Comparison of ENCODE assay signal across 17 mouse cellular contexts in the genomic region with DNA sequence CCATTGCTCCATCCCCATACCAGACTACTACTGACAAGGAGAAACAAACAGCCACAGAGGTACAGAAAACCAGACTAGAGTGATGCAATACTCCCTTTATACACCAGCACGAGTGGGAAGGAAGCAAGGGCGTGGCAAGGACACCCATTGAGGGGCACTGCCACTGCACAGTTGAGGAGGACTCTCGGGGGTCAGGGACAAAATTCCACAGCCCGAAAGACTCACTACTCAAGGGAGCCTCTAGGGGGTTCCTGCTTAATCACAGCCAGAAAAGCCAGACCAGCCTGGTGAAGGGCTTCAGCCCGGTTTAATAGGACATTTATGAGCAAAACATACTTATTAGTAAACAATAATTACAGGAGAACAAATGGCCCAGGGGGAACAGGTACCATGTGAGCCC.
DNase-seq lines count a peak whose midpoint lies in the region; ATAC-seq and TF ChIP-seq lines count a peak whose summit lies in the region.
"Had no signal": no experiment of that assay in that cellular context is flagged by ENCODE, and none has a peak within 500 bp of the region (broad histone marks: within the 10 kb centered on the region; RNA-seq: fewer than 3 reads in every experiment).

No protein-coding gene starts in this region.

- no peak overlapping the region for H3K9ac ChIP-seq in intestine, embryonic 16.5 days (ENCODE audit: low read depth, low read length)
- no peak overlapping the region for H3K9ac ChIP-seq in intestine, embryonic 15.5 days
- no peak overlapping the region for H3K9ac ChIP-seq in midbrain, postnatal 0 days (replicated peaks; ENCODE audit: low read length, poor library complexity, severe bottlenecking)
- no peak overlapping the region for H3K9ac ChIP-seq in midbrain, embryonic 16.5 days (ENCODE audit: low read depth, low read length)
- no peak overlapping the region for H3K9ac ChIP-seq in stomach, postnatal 0 days (ENCODE audit: low read length)
- no peak overlapping the region for H3K9ac ChIP-seq in hindbrain, embryonic 13.5 days
- H3K9ac ChIP-seq: hindbrain, embryonic 12.5 days; kidney, embryonic 15.5 days; neural tube, embryonic 15.5 days had no signal

- no peak overlapping the region for H3K4me3 ChIP-seq in intestine, embryonic 16.5 days (ENCODE audit: low read length)
- no peak overlapping the region for H3K4me3 ChIP-seq in intestine, embryonic 15.5 days (replicated peaks)
- H3K4me3 ChIP-seq in midbrain, postnatal 0 days (ENCODE audit: low read depth, low read length), result no peak overlapping the region
- no peak overlapping the region for H3K4me3 ChIP-seq in midbrain, embryonic 16.5 days (ENCODE audit: low read depth, low read length)
- H3K4me3 ChIP-seq in limb, embryonic 10.5 days, result no peak overlapping the region
- H3K4me3 ChIP-seq in stomach, postnatal 0 days (ENCODE audit: low read depth, low read length), result no peak overlapping the region
- no peak overlapping the region for H3K4me3 ChIP-seq in hindbrain, embryonic 13.5 days
- H3K4me3 ChIP-seq: erythroblast, embryonic 14.5 days; hindbrain, embryonic 12.5 days; kidney, embryonic 15.5 days; neural tube, embryonic 15.5 days had no signal

- H3K4me2 ChIP-seq in intestine, embryonic 16.5 days (ENCODE audit: low read depth, low read length), result no peak overlapping the region
- H3K4me2 ChIP-seq in intestine, embryonic 15.5 days (replicated peaks), result no peak overlapping the region
- H3K4me2 ChIP-seq in midbrain, postnatal 0 days (ENCODE audit: low read depth, low read length, poor library complexity, severe bottlenecking), result no peak overlapping the region
- no peak overlapping the region for H3K4me2 ChIP-seq in midbrain, embryonic 16.5 days (ENCODE audit: low read length)
- H3K4me2 ChIP-seq in stomach, postnatal 0 days (replicated peaks; ENCODE audit: low read depth), result no peak overlapping the region
- H3K4me2 ChIP-seq in hindbrain, embryonic 13.5 days, result no peak overlapping the region
- H3K4me2 ChIP-seq: heart, embryonic 11.5 days; hindbrain, embryonic 12.5 days; kidney, embryonic 15.5 days; neural tube, embryonic 15.5 days had no signal

- H3K27ac ChIP-seq in intestine, embryonic 16.5 days (ENCODE audit: low read length), result no peak overlapping the region
- H3K27ac ChIP-seq in intestine, embryonic 15.5 days, result no peak overlapping the region
- H3K27ac ChIP-seq in midbrain, postnatal 0 days (ENCODE audit: low read depth, low read length), result no peak overlapping the region
- no peak overlapping the region for H3K27ac ChIP-seq in midbrain, embryonic 16.5 days (ENCODE audit: low read length)
- peak overlapping the region; percentile 33; the same call in 1 of the 2 replicates for H3K27ac ChIP-seq in limb, embryonic 10.5 days
- H3K27ac ChIP-seq in stomach, postnatal 0 days (replicated peaks), result no peak overlapping the region
- no peak overlapping the region for H3K27ac ChIP-seq in hindbrain, embryonic 13.5 days
- H3K27ac ChIP-seq: hindbrain, embryonic 12.5 days; kidney, embryonic 15.5 days; neural tube, embryonic 15.5 days had no signal

- ATAC-seq in intestine, embryonic 16.5 days, result 0 out of 2 replicates have a peak, but pooled peaks have one; percentile 26
- no peak for ATAC-seq in intestine, embryonic 15.5 days
- no peak for ATAC-seq in midbrain, postnatal 0 days (ENCODE audit: low FRiP score)
- ATAC-seq in midbrain, embryonic 16.5 days, result no peak
- no peak for ATAC-seq in stomach, postnatal 0 days (ENCODE audit: low FRiP score, low TSS enrichment)
- ATAC-seq in hindbrain, embryonic 13.5 days (ENCODE audit: low FRiP score), result no peak
- ATAC-seq: activated CD4-positive, CD25-positive, alpha-beta regulatory T cell, adult 4 months had no signal

- peak; percentile 30 for TF ChIP-seq CTCF in midbrain, postnatal 0 days (IDR thresholded peaks at IDR 0.05)
- TF ChIP-seq CTCF in stomach, postnatal 0 days (IDR thresholded peaks at IDR 0.05; ENCODE audit: low read depth), result peak; percentile 47

- no peak for TF ChIP-seq EP300 in stomach, postnatal 0 days (optimal IDR thresholded peaks at IDR 0.05)

- 30% methylated on average over 5 of the region's 5 CpGs for WGBS in intestine, embryonic 16.5 days
- WGBS in intestine, embryonic 15.5 days, result 34% methylated on average over 5 of the region's 5 CpGs
- 33% methylated on average over 5 of the region's 5 CpGs for WGBS in midbrain, postnatal 0 days
- WGBS in midbrain, embryonic 16.5 days, result 30% methylated on average over 5 of the region's 5 CpGs
- WGBS in limb, embryonic 10.5 days, result 18% methylated on average over 5 of the region's 5 CpGs
- 47% methylated on average over 5 of the region's 5 CpGs for WGBS in stomach, postnatal 0 days
- 26% methylated on average over 5 of the region's 5 CpGs for WGBS in hindbrain, embryonic 13.5 days

- H3K36me3 ChIP-seq in intestine, embryonic 16.5 days (ENCODE audit: control insufficient read depth, insufficient read depth, low read length), result no peaks in the 10 kb centered on the region
- no peaks in the 10 kb centered on the region for H3K36me3 ChIP-seq in intestine, embryonic 15.5 days
- no peaks in the 10 kb centered on the region for H3K36me3 ChIP-seq in midbrain, postnatal 0 days (ENCODE audit: insufficient read depth, low read length)
- no peaks in the 10 kb centered on the region for H3K36me3 ChIP-seq in midbrain, embryonic 16.5 days (ENCODE audit: control insufficient read depth, insufficient read depth, low read length)
- H3K36me3 ChIP-seq in limb, embryonic 10.5 days, result no peaks in the 10 kb centered on the region
- no peaks in the 10 kb centered on the region for H3K36me3 ChIP-seq in stomach, postnatal 0 days (ENCODE audit: control insufficient read depth, insufficient read depth, low read length)
- no peaks in the 10 kb centered on the region for H3K36me3 ChIP-seq in hindbrain, embryonic 13.5 days
- H3K36me3 ChIP-seq: hindbrain, embryonic 12.5 days; kidney, embryonic 15.5 days; neural tube, embryonic 15.5 days had no signal

- H3K4me1 ChIP-seq in intestine, embryonic 16.5 days (ENCODE audit: control insufficient read depth, insufficient read depth, low read length), result peaks cover 29% of the 10 kb centered on the region
- peaks cover 29% of the 10 kb centered on the region for H3K4me1 ChIP-seq in intestine, embryonic 15.5 days (replicated peaks)
- H3K4me1 ChIP-seq in midbrain, postnatal 0 days (ENCODE audit: insufficient read depth, low read length), result no peaks in the 10 kb centered on the region
- no peaks in the 10 kb centered on the region for H3K4me1 ChIP-seq in midbrain, embryonic 16.5 days (ENCODE audit: control insufficient read depth, insufficient read depth, low read length)
- H3K4me1 ChIP-seq in limb, embryonic 10.5 days, result peaks cover 88% of the 10 kb centered on the region
- peaks cover 5% of the 10 kb centered on the region; the same call in 1 of the 2 replicates for H3K4me1 ChIP-seq in stomach, postnatal 0 days (replicated peaks; ENCODE audit: control insufficient read depth, insufficient read depth)
- peaks cover 19% of the 10 kb centered on the region for H3K4me1 ChIP-seq in hindbrain, embryonic 13.5 days (replicated peaks)

- DNase-seq in midbrain, postnatal 0 days (ENCODE audit: low spot score), result peak; percentile 19
- peak; percentile 46 for DNase-seq in limb, embryonic 10.5 days (ENCODE audit: low spot score)
- DNase-seq in stomach, postnatal 0 days (ENCODE audit: low spot score), result no peak
- DNase-seq in Muller cell, postnatal 12 days (ENCODE audit: inconsistent ontology term), result no peak
- DNase-seq: cerebellum, postnatal 10 days; midbrain, embryonic 14.5 days; right cerebral cortex, postnatal 14 days had no signal

- no peaks in the 10 kb centered on the region for H3K9me3 ChIP-seq in intestine, embryonic 16.5 days (ENCODE audit: control insufficient read depth, low read length)
- H3K9me3 ChIP-seq in intestine, embryonic 15.5 days, result no peaks in the 10 kb centered on the region
- H3K9me3 ChIP-seq in midbrain, postnatal 0 days (ENCODE audit: low read length), result no peaks in the 10 kb centered on the region
- no peaks in the 10 kb centered on the region for H3K9me3 ChIP-seq in midbrain, embryonic 16.5 days (replicated peaks; ENCODE audit: control insufficient read depth, low read length, poor library complexity, severe bottlenecking)
- no peaks in the 10 kb centered on the region for H3K9me3 ChIP-seq in limb, embryonic 10.5 days (replicated peaks)
- H3K9me3 ChIP-seq in stomach, postnatal 0 days (ENCODE audit: control insufficient read depth, low read length), result no peaks in the 10 kb centered on the region
- no peaks in the 10 kb centered on the region for H3K9me3 ChIP-seq in hindbrain, embryonic 13.5 days
- H3K9me3 ChIP-seq: hindbrain, embryonic 12.5 days; kidney, embryonic 15.5 days; neural tube, embryonic 15.5 days had no signal

- peaks cover 2% of the 10 kb centered on the region; the same call in 1 of the 2 replicates for H3K27me3 ChIP-seq in intestine, embryonic 16.5 days (replicated peaks; ENCODE audit: control insufficient read depth, insufficient read depth, low read length)
- no peaks in the 10 kb centered on the region for H3K27me3 ChIP-seq in intestine, embryonic 15.5 days (replicated peaks)
- no peaks in the 10 kb centered on the region for H3K27me3 ChIP-seq in midbrain, postnatal 0 days (ENCODE audit: insufficient read depth, low read length)
- no peaks in the 10 kb centered on the region for H3K27me3 ChIP-seq in midbrain, embryonic 16.5 days (ENCODE audit: control insufficient read depth, insufficient read depth, low read depth, low read length)
- peaks cover 53% of the 10 kb centered on the region for H3K27me3 ChIP-seq in limb, embryonic 10.5 days (ENCODE audit: low read depth, poor library complexity, severe bottlenecking)
- no peaks in the 10 kb centered on the region for H3K27me3 ChIP-seq in stomach, postnatal 0 days (ENCODE audit: control insufficient read depth, insufficient read depth, low read length)
- H3K27me3 ChIP-seq in hindbrain, embryonic 13.5 days, result peaks cover 25% of the 10 kb centered on the region

Comparison
In these comparisons a context has a peak if more than half of its experiments do, and no peak if none do; other contexts are left out.
1. DNase-seq: peak in midbrain, postnatal 0 days (single experiment) and limb, embryonic 10.5 days (single experiment); none in stomach, postnatal 0 days (single experiment) and Muller cell, postnatal 12 days (single experiment).